Comparison of ENCODE assay signal across 8 mouse cellular contexts in genomic region chr16:45158136-45158521, GRCm38 (mm10). TPM values are rescaled to one million over a fixed set of nuclear protein-coding genes. Genes with fewer than 3 reads are reported as not detected.
DNase-seq lines count a peak whose midpoint lies in the region; ATAC-seq lines count a peak whose summit lies in the region.

No protein-coding gene starts in this region.

- no peaks in the 10 kb centered on the region for H3K4me1 ChIP-seq in embryonic facial prominence, embryonic 11.5 days (ENCODE audit: control insufficient read depth, insufficient read depth, low read length)
- peaks cover 17% of the 10 kb centered on the region for H3K4me1 ChIP-seq in limb, embryonic 10.5 days
- H3K4me1 ChIP-seq in midbrain, embryonic 11.5 days (ENCODE audit: control insufficient read depth, insufficient read depth, low read length), result peaks cover 8% of the 10 kb centered on the region

- H3K36me3 ChIP-seq in embryonic facial prominence, embryonic 11.5 days (replicated peaks; ENCODE audit: control insufficient read depth, insufficient read depth, low read depth, low read length), result no peaks in the 10 kb centered on the region
- H3K36me3 ChIP-seq in limb, embryonic 10.5 days, result peaks cover 17% of the 10 kb centered on the region
- H3K36me3 ChIP-seq in midbrain, embryonic 11.5 days (ENCODE audit: control insufficient read depth, insufficient read depth, low read length), result no peaks in the 10 kb centered on the region

- WGBS in embryonic facial prominence, embryonic 11.5 days, result under 1% methylated on average over 20 of the region's 20 CpGs
- WGBS in limb, embryonic 10.5 days, result under 1% methylated on average over 20 of the region's 20 CpGs
- 2% methylated on average over 20 of the region's 20 CpGs for WGBS in midbrain, embryonic 11.5 days

- peak overlapping the region; percentile 65; the same call in 1 of the 2 replicates for H3K27ac ChIP-seq in embryonic facial prominence, embryonic 11.5 days (replicated peaks; ENCODE audit: low read depth, low read length)
- peak overlapping the region; percentile 92 for H3K27ac ChIP-seq in limb, embryonic 10.5 days
- H3K27ac ChIP-seq in midbrain, embryonic 11.5 days (ENCODE audit: low read depth, low read length), result peak overlapping the region; percentile 74

- H3K9me3 ChIP-seq in embryonic facial prominence, embryonic 11.5 days (replicated peaks; ENCODE audit: control insufficient read depth, low read length), result no peaks in the 10 kb centered on the region
- no peaks in the 10 kb centered on the region for H3K9me3 ChIP-seq in limb, embryonic 10.5 days (replicated peaks)
- H3K9me3 ChIP-seq in midbrain, embryonic 11.5 days (ENCODE audit: control insufficient read depth, low read length), result no peaks in the 10 kb centered on the region

- H3K9ac ChIP-seq in embryonic facial prominence, embryonic 11.5 days (replicated peaks; ENCODE audit: low read length), result peak overlapping the region; percentile 75
- H3K9ac ChIP-seq in midbrain, embryonic 11.5 days (ENCODE audit: low read length), result peak overlapping the region; percentile 82

- H3K27me3 ChIP-seq in embryonic facial prominence, embryonic 11.5 days (ENCODE audit: control insufficient read depth, insufficient read depth, low read length), result no peaks in the 10 kb centered on the region
- no peaks in the 10 kb centered on the region for H3K27me3 ChIP-seq in limb, embryonic 10.5 days (ENCODE audit: low read depth, poor library complexity, severe bottlenecking)
- H3K27me3 ChIP-seq in midbrain, embryonic 11.5 days (ENCODE audit: control insufficient read depth, insufficient read depth, low read length), result no peaks in the 10 kb centered on the region

- H3K4me2 ChIP-seq in embryonic facial prominence, embryonic 11.5 days (ENCODE audit: low read depth, low read length), result peak overlapping the region; percentile 79
- H3K4me2 ChIP-seq in midbrain, embryonic 11.5 days, result peak overlapping the region; percentile 83

- DNase-seq in 3134 (ENCODE audit: extremely low read depth, insufficient read length, low spot score), result peak; percentile 76
- DNase-seq in adrenal gland, postnatal 36 days, result peak; percentile 80 to 81
- peak; percentile 78 for DNase-seq in embryonic facial prominence, embryonic 11.5 days (ENCODE audit: low spot score)
- peak; percentile 81 for DNase-seq in kidney, adult 11 months
- DNase-seq in limb, embryonic 10.5 days (ENCODE audit: low spot score), result peak; percentile 76
- no peak for DNase-seq in midbrain, embryonic 11.5 days (ENCODE audit: low spot score, missing footprints)
- peak; percentile 41 to 49 for DNase-seq in spleen, postnatal 14 days (ENCODE audit: low spot score in 2 of 2)

- ATAC-seq in embryonic facial prominence, embryonic 11.5 days (replicated peaks; ENCODE audit: insufficient number of reproducible peaks, low FRiP score, low TSS enrichment, low read depth), result peak; percentile 80
- ATAC-seq in granulocyte monocyte progenitor cell, adult 5-6 weeks (replicated peaks; ENCODE audit: poor library complexity, severe bottlenecking), result peak; percentile 62
- peak; percentile 77 for ATAC-seq in midbrain, embryonic 11.5 days (ENCODE audit: low FRiP score)

- peak overlapping the region; percentile 90 for H3K4me3 ChIP-seq in embryonic facial prominence, embryonic 11.5 days (ENCODE audit: low read depth, low read length)
- H3K4me3 ChIP-seq in limb, embryonic 10.5 days, result peak overlapping the region; percentile 91
- peak overlapping the region; percentile 59 for H3K4me3 ChIP-seq in midbrain, embryonic 11.5 days (ENCODE audit: low read depth, low read length)

RNA-seq across cellular contexts. Expression of gene Slc35a5, which starts 0.4 kb away (rescaled TPM):
- 10 to 100 TPM; 29.6 to 39.0 TPM for total RNA-seq in adrenal gland, postnatal 36 days (2021)
- polyA plus RNA-seq in embryonic facial prominence, embryonic 11.5 days (2014; fragmentation: Nextera tagmentation; extraction: Ambion mirVana), result 13.0 and 16.4 TPM in 2 replicates
- total RNA-seq in granulocyte monocyte progenitor cell, adult 5-6 weeks (2014; fragmentation: Nextera tagmentation), result 8.7 and 15.9 TPM in 2 replicates
- total RNA-seq in granulocyte monocyte progenitor cell, adult 5-6 weeks (2017), result 10.9 and 20.1 TPM in 2 replicates
- polyA plus RNA-seq in limb, embryonic 10.5 days (2016; fragmentation: Nextera tagmentation; extraction: Ambion mirVana), result 10.0 and 14.1 TPM in 2 replicates
- polyA plus RNA-seq in midbrain, embryonic 11.5 days (2014; fragmentation: Nextera tagmentation; extraction: Ambion mirVana), result 14.8 and 18.2 TPM in 2 replicates

RNA-seq across cellular contexts. Expression of gene Atg3, which starts 0.5 kb away (rescaled TPM):
- total RNA-seq in adrenal gland, postnatal 36 days (2021), result 10 to 100 TPM; 53.2 to 62.6 TPM
- 32.0 and 35.8 TPM in 2 replicates for polyA plus RNA-seq in embryonic facial prominence, embryonic 11.5 days (2014; fragmentation: Nextera tagmentation; extraction: Ambion mirVana)
- total RNA-seq in granulocyte monocyte progenitor cell, adult 5-6 weeks (2014; fragmentation: Nextera tagmentation), result 52.2 and 60.2 TPM in 2 replicates
- total RNA-seq in granulocyte monocyte progenitor cell, adult 5-6 weeks (2017), result 57.3 and 66.7 TPM in 2 replicates
- 28.3 and 31.2 TPM in 2 replicates for polyA plus RNA-seq in limb, embryonic 10.5 days (2016; fragmentation: Nextera tagmentation; extraction: Ambion mirVana)
- 41.1 and 41.6 TPM in 2 replicates for polyA plus RNA-seq in midbrain, embryonic 11.5 days (2014; fragmentation: Nextera tagmentation; extraction: Ambion mirVana)
